Mouse (Mus musculus) hindbrain, embryonic 10.5 days (tissue): ENCODE measurements around the gene Tmprss4. TPM values are rescaled to one million over a fixed set of nuclear protein-coding genes. Genes with fewer than 3 reads are reported as not detected.
A peak's percentile ranks its signal among the peaks of the same experiment; 100 is the strongest.

ENCODE experiments used
- DNase-seq: peaks from one replicate; pipeline ENCODE4 v3.0.0-alpha.2; 2017; ENCODE audit warnings: low spot score
- H3K27ac ChIP-seq: fragments of 300-500 bp; sonication (generic); 2 replicates; pipeline ENCODE4 v1.5.1; 2016; ENCODE audit warnings: mild to moderate bottlenecking, moderate library complexity
- H3K27me3 ChIP-seq: fragments of 300-500 bp; sonication (generic); 2 replicates; pipeline ENCODE4 v1.6.1; 2016; ENCODE audit warnings: mild to moderate bottlenecking; ENCODE audit not compliant: poor library complexity, insufficient read depth, severe bottlenecking
- H3K36me3 ChIP-seq: fragments of 300-500 bp; sonication (generic); 2 replicates; pipeline ENCODE4 v1.6.1; 2016; ENCODE audit warnings: mild to moderate bottlenecking, moderate library complexity
- H3K4me1 ChIP-seq: fragments of 300-500 bp; sonication (generic); replicated peaks from 2 replicates; pipeline ENCODE4 v1.6.1; 2016; ENCODE audit warnings: mild to moderate bottlenecking
- H3K4me3 ChIP-seq: fragments of 300-500 bp; sonication (generic); 2 replicates; pipeline ENCODE4 v1.5.1; 2016; ENCODE audit warnings: mild to moderate bottlenecking, moderate library complexity
- H3K9me3 ChIP-seq: fragments of 300-500 bp; sonication (generic); 2 replicates; pipeline ENCODE4 v1.6.1; 2016; ENCODE audit warnings: mild to moderate bottlenecking, moderate library complexity
- WGBS: fragments of 180-500 bp; shearing (Covaris S2); methylation state at CpG from one replicate; pipeline ENCODE4 v1.1.7; 2016; 5-methylcytosine and 5-hydroxymethylcytosine counted together
- polyA plus RNA-seq: library from polyadenylated mRNA; unstranded; fragments of >200 nt; fragmentation: Nextera tagmentation; extraction: Ambion mirVana; gene quantifications from 2 replicates; pipeline ENCODE4 v1.2.1, GENCODE M21; 2016

The Tmprss4 gene
- polyA plus RNA-seq, 1 experiment from 2014 or later = not detected

GRCm38 (mm10) chr9:45145533-45146266 lies 58.2 kb downstream of the Tmprss4 start:
- Histone ChIP-seq H3K36me3 (no peaks in the 10 kb centered on the region), H3K27ac (no peak overlapping the region), H3K4me1 (peaks cover 18% of the 10 kb centered on the region), H3K4me3 (peak overlapping the region; percentile 53), H3K9me3 (no peaks in the 10 kb centered on the region), H3K27me3 (peaks cover 86% of the 10 kb centered on the region)
- WGBS = 4% methylated on average over 27 of the region's 27 CpGs
- no peak for DNase-seq

GRCm38 (mm10) chr9:45142686-45143085 lies 61.2 kb downstream of the Tmprss4 start:
- peaks cover 98% of the 10 kb centered on the region for H3K27me3 ChIP-seq
- H3K4me1 ChIP-seq = peaks cover 34% of the 10 kb centered on the region
- no peaks in the 10 kb centered on the region for H3K36me3 ChIP-seq
- H3K27ac ChIP-seq = no peak overlapping the region
- 63% methylated on average over 3 of the region's 3 CpGs for WGBS
- no peak for DNase-seq
- no peaks in the 10 kb centered on the region for H3K9me3 ChIP-seq
- H3K4me3 ChIP-seq = no peak overlapping the region

DNA sequence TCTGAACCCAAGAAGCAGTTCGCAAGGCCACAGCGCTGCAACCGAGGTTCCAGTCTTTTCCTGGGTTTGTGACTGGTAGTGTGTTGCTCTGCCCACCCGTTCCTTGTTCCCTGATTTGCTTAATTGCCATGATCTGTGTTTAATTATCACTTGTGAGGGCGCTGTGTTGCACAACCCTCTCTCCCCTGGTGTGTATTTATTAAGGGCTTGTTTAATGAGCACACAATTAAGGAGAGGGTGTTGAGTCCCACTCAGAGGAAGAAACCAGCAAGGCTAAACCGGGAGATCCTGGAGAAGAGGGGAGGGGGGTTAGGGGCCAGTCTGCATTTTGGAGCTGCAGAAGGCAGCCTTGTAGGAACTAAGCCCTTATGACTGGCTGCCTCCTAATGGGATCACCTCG lies 62.9 kb downstream of the Tmprss4 start:
- no peaks in the 10 kb centered on the region for H3K9me3 ChIP-seq
- H3K4me1 ChIP-seq = peaks cover 47% of the 10 kb centered on the region
- WGBS = 53% methylated on average over 7 of the region's 7 CpGs
- peaks cover 100% of the 10 kb centered on the region for H3K27me3 ChIP-seq
- H3K4me3 ChIP-seq = no peak overlapping the region
- no peaks in the 10 kb centered on the region for H3K36me3 ChIP-seq
- H3K27ac ChIP-seq = no peak overlapping the region
- DNase-seq = no peak

DNA sequence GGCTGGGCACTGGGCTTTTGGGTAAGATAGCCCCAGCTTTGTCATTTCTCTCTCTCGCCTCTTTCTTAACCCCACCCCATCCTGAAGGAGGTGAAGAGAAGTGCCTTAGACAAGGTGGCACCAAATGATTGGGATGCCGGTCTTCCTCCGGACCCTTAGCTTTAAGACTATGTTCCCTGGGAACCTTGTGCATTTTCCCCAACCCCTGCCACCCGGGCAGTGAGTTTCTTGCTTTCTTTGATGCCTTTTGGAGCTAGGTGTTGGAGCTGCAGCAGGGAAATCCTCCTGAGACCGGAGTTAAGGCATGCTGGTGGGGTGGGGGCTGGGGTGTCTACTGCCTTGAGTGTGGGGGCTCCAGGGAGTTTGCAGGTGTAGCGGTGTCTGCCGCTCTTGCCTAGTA lies 64.8 kb downstream of the Tmprss4 start:
- Histone ChIP-seq H3K27me3 (peaks cover 100% of the 10 kb centered on the region), H3K9me3 (no peaks in the 10 kb centered on the region), H3K4me1 (peaks cover 51% of the 10 kb centered on the region), H3K4me3 (peak overlapping the region; percentile 60), H3K27ac (peak overlapping the region; percentile 59; the same call in 1 of the 2 replicates), H3K36me3 (no peaks in the 10 kb centered on the region)
- DNase-seq = no peak
- WGBS = 5% methylated on average over 7 of the region's 7 CpGs

DNA sequence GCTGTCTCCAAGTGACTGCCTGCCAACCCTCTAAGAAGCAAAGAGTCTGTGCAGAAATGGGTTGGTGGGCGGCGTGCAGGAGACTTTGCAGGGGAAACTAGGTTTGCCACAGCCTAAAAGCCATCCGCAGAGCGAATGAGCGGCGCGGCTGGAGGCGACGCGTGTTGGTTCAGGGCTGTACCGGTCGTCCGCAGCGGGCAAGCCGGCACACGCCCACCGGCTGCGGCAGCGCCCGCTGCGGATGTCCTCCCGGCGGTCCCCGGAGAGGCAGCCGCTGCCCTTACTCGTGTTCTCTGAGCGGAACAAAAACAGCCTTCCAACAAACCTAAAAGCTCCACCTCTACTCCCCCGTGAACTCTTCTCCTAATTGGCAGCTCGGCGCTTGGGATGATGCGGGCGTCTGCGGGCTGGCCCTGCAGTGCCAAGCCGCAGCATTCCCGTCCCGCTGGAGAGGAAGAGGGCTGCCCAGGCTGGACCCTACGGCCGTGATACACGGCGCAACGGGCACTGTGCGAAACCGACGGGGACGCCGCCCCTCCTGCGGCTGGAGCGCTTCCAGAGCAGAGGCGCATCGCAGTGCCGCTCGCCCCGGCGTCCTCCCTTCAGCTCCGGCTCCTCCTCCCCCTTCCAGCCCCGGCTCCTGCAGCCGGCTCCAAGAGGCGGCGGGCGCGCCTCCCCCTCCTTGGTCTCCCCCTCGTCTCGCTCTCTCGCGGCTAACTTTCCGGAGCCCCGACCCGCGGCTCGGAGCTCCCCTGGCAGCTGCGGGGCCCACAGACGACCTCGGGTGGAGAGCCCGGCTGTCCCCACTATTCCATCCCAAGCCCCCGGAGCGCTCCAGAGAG lies 65.5 kb downstream of the Tmprss4 start, which contains the start of gene Scn4b:
Scn4b (plus strand) TSS at position 205 of the 842 bp plus-strand sequence.
- Histone ChIP-seq H3K27me3 (peaks cover 99% of the 10 kb centered on the region), H3K9me3 (no peaks in the 10 kb centered on the region), H3K27ac (peak within 1 kb of the TSS; percentile 59), H3K36me3 (no peaks in the 10 kb centered on the region), H3K4me3 (peak within 1 kb of the TSS; percentile 60), H3K4me1 (peaks cover 51% of the 10 kb centered on the region)
- under 1% methylated on average over 76 of the region's 76 CpGs for WGBS
- peak; percentile 62 for DNase-seq

- Histone ChIP-seq H3K36me3 (no peaks in the 10 kb centered on the region), H3K27ac (no peak overlapping the region), H3K4me3 (no peak overlapping the region), H3K4me1 (peaks cover 51% of the 10 kb centered on the region), H3K27me3 (peaks cover 92% of the 10 kb centered on the region), H3K9me3 (no peaks in the 10 kb centered on the region)
- WGBS = 5% methylated on average over 7 of the region's 7 CpGs
- DNase-seq = peak; percentile 56
Observed at GRCm38 (mm10) chr9:45136442-45137169, 67.3 kb downstream of the Tmprss4 start.

- Histone ChIP-seq H3K9me3 (no peaks in the 10 kb centered on the region), H3K4me1 (peaks cover 42% of the 10 kb centered on the region), H3K36me3 (no peaks in the 10 kb centered on the region), H3K4me3 (no peak overlapping the region), H3K27me3 (peaks cover 63% of the 10 kb centered on the region), H3K27ac (no peak overlapping the region)
- WGBS = 23% methylated on average over 5 of the region's 5 CpGs
- peak; percentile 37 for DNase-seq
Observed at GRCm38 (mm10) chr9:45133484-45134310, 70.2 kb downstream of the Tmprss4 start.

DNA sequence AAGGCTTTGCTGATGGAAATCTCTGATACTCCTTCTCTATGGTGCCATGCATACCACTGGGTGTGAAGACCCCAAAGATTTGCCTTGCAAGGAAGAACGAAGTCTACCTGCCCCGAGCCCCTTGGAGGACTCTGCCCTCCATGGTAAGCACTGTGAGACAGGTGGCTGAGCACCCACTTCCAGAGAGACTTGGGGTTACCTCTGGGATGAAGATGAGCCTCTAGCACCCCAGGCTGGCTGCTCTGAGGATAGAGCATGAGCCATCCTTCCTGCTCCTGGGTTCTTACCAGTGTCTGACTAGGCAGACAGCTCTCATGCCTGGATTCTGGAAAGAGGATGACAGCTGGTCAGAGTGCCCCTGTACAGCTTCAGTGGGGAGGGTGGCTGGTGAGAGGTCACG lies 73.8 kb downstream of the Tmprss4 start:
- Histone ChIP-seq H3K9me3 (no peaks in the 10 kb centered on the region), H3K27ac (no peak overlapping the region), H3K4me3 (no peak overlapping the region), H3K4me1 (peaks cover 14% of the 10 kb centered on the region), H3K27me3 (peaks cover 27% of the 10 kb centered on the region), H3K36me3 (peaks cover 5% of the 10 kb centered on the region; the same call in 1 of the 2 replicates)
- WGBS = 81% methylated on average over 3 of the region's 3 CpGs
- no peak for DNase-seq

GRCm38 (mm10) chr9:45126941-45127340 lies 77.0 kb downstream of the Tmprss4 start:
- no peak overlapping the region; the same call in 1 of the 2 replicates for H3K27ac ChIP-seq
- H3K4me1 ChIP-seq = peaks cover 14% of the 10 kb centered on the region
- peaks cover 5% of the 10 kb centered on the region; the same call in 1 of the 2 replicates for H3K36me3 ChIP-seq
- H3K9me3 ChIP-seq = no peaks in the 10 kb centered on the region
- peaks cover 9% of the 10 kb centered on the region; the same call in 1 of the 2 replicates for H3K27me3 ChIP-seq
- no peak for DNase-seq
- 52% methylated on average over 7 of the region's 7 CpGs for WGBS
- no peak overlapping the region for H3K4me3 ChIP-seq

DNA sequence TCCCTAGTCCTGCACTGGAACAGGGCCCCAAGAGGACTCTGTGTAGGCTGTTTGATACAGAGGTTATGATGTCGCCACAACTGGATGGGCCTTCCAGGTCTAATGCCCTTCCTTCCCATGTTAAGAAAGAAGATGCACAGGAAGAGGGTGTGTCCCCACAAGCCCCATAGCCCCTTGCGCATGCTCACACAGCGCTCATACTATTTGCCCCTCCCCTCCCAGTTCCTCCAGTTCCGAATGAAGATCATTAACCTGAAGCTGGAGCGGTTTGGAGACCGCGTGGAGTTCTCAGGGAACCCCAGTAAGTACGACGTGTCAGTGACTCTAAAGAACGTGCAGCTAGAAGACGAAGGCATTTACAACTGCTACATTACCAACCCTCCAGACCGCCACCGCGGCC lies 78.7 kb downstream of the Tmprss4 start:
- Histone ChIP-seq H3K27me3 (peaks cover 17% of the 10 kb centered on the region), H3K36me3 (peaks cover 5% of the 10 kb centered on the region; the same call in 1 of the 2 replicates), H3K4me3 (no peak overlapping the region), H3K9me3 (no peaks in the 10 kb centered on the region), H3K27ac (no peak overlapping the region), H3K4me1 (peaks cover 16% of the 10 kb centered on the region)
- WGBS = 89% methylated on average over 14 of the region's 14 CpGs
- no peak for DNase-seq
